In the genomic region with DNA sequence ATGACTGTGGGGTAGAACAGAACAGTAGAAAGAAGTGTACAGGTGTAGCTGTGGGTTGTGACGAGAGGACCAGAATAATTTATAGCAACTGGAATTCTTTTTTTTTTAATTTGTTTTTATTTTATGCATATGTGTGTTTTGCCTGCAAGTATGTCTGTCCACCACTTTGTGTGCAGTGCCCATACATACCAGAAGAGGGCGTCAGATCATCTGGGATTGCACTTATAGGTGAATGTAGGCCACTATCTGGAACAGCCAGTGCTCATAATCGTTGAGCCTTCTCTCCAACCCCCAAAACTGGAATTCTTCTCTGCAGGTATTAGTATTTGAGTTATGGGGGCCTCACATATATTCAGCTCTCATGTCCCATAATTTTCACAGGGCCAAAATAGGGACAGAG, we compare ENCODE assay signal across 19 mouse cellular contexts. TPM values are rescaled to one million over a fixed set of nuclear protein-coding genes. Genes with fewer than 3 reads are reported as not detected.
DNase-seq lines count a peak whose midpoint lies in the region; ATAC-seq and TF ChIP-seq lines count a peak whose summit lies in the region.
"Had no signal": no experiment of that assay in that cellular context is flagged by ENCODE, and none has a peak within 500 bp of the region (broad histone marks: within the 10 kb centered on the region; RNA-seq: fewer than 3 reads in every experiment).

No protein-coding gene starts in this region.

- H3K27ac ChIP-seq in liver, postnatal 0 days (ENCODE audit: low read depth) = no peak overlapping the region
- H3K27ac ChIP-seq in liver, embryonic 12.5 days = no peak overlapping the region
- no peak overlapping the region for H3K27ac ChIP-seq in forebrain, embryonic 10.5 days
- H3K27ac ChIP-seq: forebrain, embryonic 15.5 days; hindbrain, embryonic 10.5 days had no signal

- no peak for TF ChIP-seq EP300 in liver, postnatal 0 days (IDR thresholded peaks at IDR 0.05; ENCODE audit: low read depth)

- no peak for ATAC-seq in CD4-positive, CD25-positive, alpha-beta regulatory T cell, adult 4 months
- no peak for ATAC-seq in liver, postnatal 0 days
- no peak for ATAC-seq in liver, embryonic 12.5 days
- ATAC-seq: forebrain, embryonic 15.5 days; intestine, embryonic 16.5 days had no signal

- no peak overlapping the region for H3K4me3 ChIP-seq in liver, postnatal 0 days (ENCODE audit: low read depth, low read length)
- no peak overlapping the region for H3K4me3 ChIP-seq in liver, embryonic 12.5 days
- H3K4me3 ChIP-seq in forebrain, embryonic 10.5 days = no peak overlapping the region
- H3K4me3 ChIP-seq: forebrain, embryonic 15.5 days; hindbrain, embryonic 10.5 days had no signal

- no peak overlapping the region for H3K9ac ChIP-seq in liver, postnatal 0 days (replicated peaks)
- no peak overlapping the region for H3K9ac ChIP-seq in liver, embryonic 12.5 days
- H3K9ac ChIP-seq: forebrain, embryonic 15.5 days had no signal

- peaks cover 10% of the 10 kb centered on the region for H3K4me1 ChIP-seq in liver, postnatal 0 days (ENCODE audit: insufficient read depth)
- peaks cover 11% of the 10 kb centered on the region for H3K4me1 ChIP-seq in liver, embryonic 12.5 days
- H3K4me1 ChIP-seq in forebrain, embryonic 10.5 days = peaks cover 22% of the 10 kb centered on the region

- no peak for TF ChIP-seq POLR2A in brain, embryonic 14.5 days (IDR thresholded peaks at IDR 0.05; ENCODE audit: borderline replicate concordance, extremely low read depth, insufficient read depth, insufficient read length, poor library complexity, severe bottlenecking)

- no peaks in the 10 kb centered on the region for H3K9me3 ChIP-seq in liver, postnatal 0 days (ENCODE audit: low read length)
- no peaks in the 10 kb centered on the region for H3K9me3 ChIP-seq in liver, embryonic 12.5 days (replicated peaks)
- H3K9me3 ChIP-seq in forebrain, embryonic 10.5 days = no peaks in the 10 kb centered on the region
- H3K9me3 ChIP-seq: forebrain, embryonic 15.5 days; hindbrain, embryonic 10.5 days had no signal

- WGBS in liver, postnatal 0 days (ENCODE audit: insufficient replicate concordance) = 59% methylated on average over 3 of the region's 3 CpGs
- WGBS in liver, embryonic 12.5 days (ENCODE audit: insufficient replicate concordance) = 28% methylated on average over 3 of the region's 3 CpGs
- 66% methylated on average over 3 of the region's 3 CpGs for WGBS in forebrain, embryonic 10.5 days

- intact Hi-C loops in heart, postnatal 14 days (cut with DNase I) = loop anchor here (5.0 kb wide), 1 partner anchor 179 kb away; no protein-coding TSS in a partner anchor

- no peaks in the 10 kb centered on the region for H3K36me3 ChIP-seq in liver, postnatal 0 days (replicated peaks; ENCODE audit: insufficient read depth, low read length)
- H3K36me3 ChIP-seq in liver, embryonic 12.5 days = no peaks in the 10 kb centered on the region
- H3K36me3 ChIP-seq in forebrain, embryonic 10.5 days (replicated peaks) = no peaks in the 10 kb centered on the region
- H3K36me3 ChIP-seq: forebrain, embryonic 15.5 days; hindbrain, embryonic 10.5 days had no signal

- DNase-seq in CD4-positive, CD25-positive, alpha-beta regulatory T cell, adult 2 months (ENCODE audit: low read depth, low spot score) = peak; percentile 53
- peak; percentile 27 for DNase-seq in heart, postnatal 4 days
- DNase-seq in heart, postnatal 14 days = no peak
- no peak for DNase-seq in liver, postnatal 0 days
- no peak for DNase-seq in brain, embryonic 14.5 days (ENCODE audit: low read depth)
- no peak for DNase-seq in forebrain, embryonic 10.5 days (ENCODE audit: extremely low spot score, low spot score)
- DNase-seq: cerebellum, adult 11 months; gastrocnemius, postnatal 25 days; midbrain, embryonic 14.5 days; right cerebral cortex, postnatal 14 days had no signal

- 0 out of 2 replicates have a peak, but pooled peaks cover 3% of the 10 kb centered on the region for H3K27me3 ChIP-seq in liver, postnatal 0 days (ENCODE audit: insufficient read depth, low read length)
- H3K27me3 ChIP-seq in liver, embryonic 12.5 days (replicated peaks) = peaks cover 30% of the 10 kb centered on the region; the same call in 1 of the 2 replicates
- peaks cover 14% of the 10 kb centered on the region for H3K27me3 ChIP-seq in forebrain, embryonic 10.5 days (ENCODE audit: poor library complexity, severe bottlenecking)
- H3K27me3 ChIP-seq: forebrain, embryonic 15.5 days had no signal

- H3K4me2 ChIP-seq in liver, postnatal 0 days (ENCODE audit: low read depth, low read length) = no peak overlapping the region
- no peak overlapping the region for H3K4me2 ChIP-seq in liver, embryonic 12.5 days
- H3K4me2 ChIP-seq: forebrain, embryonic 15.5 days; heart, embryonic 11.5 days had no signal

- TF ChIP-seq CTCF in liver, postnatal 0 days (IDR thresholded peaks at IDR 0.05; ENCODE audit: low read depth) = peak; percentile 59
- peak; percentile 17; the same call in 1 of the 2 replicates for TF ChIP-seq CTCF in brain, embryonic 14.5 days (IDR thresholded peaks at IDR 0.05; ENCODE audit: borderline replicate concordance, extremely low read depth, insufficient read depth, insufficient read length)

RNA-seq across cellular contexts. Expression of gene Bcl9l, which starts 9.4 kb away (rescaled TPM):
- polyA plus RNA-seq in CD4-positive, CD25-positive, alpha-beta regulatory T cell, adult 4 months (2017; shearing (Covaris generic)) = 10 to 100 TPM; 13.3 to 17.6 TPM
- total RNA-seq in heart, postnatal 4 days (2021) = 10 to 100 TPM; 56.8 to 64.0 TPM
- total RNA-seq in heart, postnatal 14 days (2021) = 10 to 100 TPM; 57.9 to 64.9 TPM
- polyA plus RNA-seq in liver, postnatal 0 days (2015; fragmentation: Nextera tagmentation; extraction: Ambion mirVana) = 2.0 and 2.2 TPM in 2 replicates
- 2.5 and 2.7 TPM in 2 replicates for polyA plus RNA-seq in liver, embryonic 12.5 days (2016; fragmentation: Nextera tagmentation; extraction: Ambion mirVana)
- polyA plus RNA-seq in brain, embryonic 14.5 days (2012; rRNA removed) = 14.4 and 35.5 TPM in 2 replicates
- 3.9 and 5.0 TPM in 2 replicates for polyA plus RNA-seq in forebrain, embryonic 10.5 days (2016; fragmentation: Nextera tagmentation; extraction: Ambion mirVana)

RNA-seq across cellular contexts. Expression of gene Upk2, which starts 18.4 kb away (rescaled TPM):
- not detected for polyA plus RNA-seq in CD4-positive, CD25-positive, alpha-beta regulatory T cell, adult 4 months (2017; shearing (Covaris generic))
- total RNA-seq in heart, postnatal 4 days (2021) = not detected
- not detected for total RNA-seq in heart, postnatal 14 days (2021)
- not detected in 2 replicates for polyA plus RNA-seq in liver, postnatal 0 days (2015; fragmentation: Nextera tagmentation; extraction: Ambion mirVana)
- not detected in 2 replicates for polyA plus RNA-seq in liver, embryonic 12.5 days (2016; fragmentation: Nextera tagmentation; extraction: Ambion mirVana)
- polyA plus RNA-seq in brain, embryonic 14.5 days (2012; rRNA removed) = 0.08 TPM in 1 of 2 replicates, not detected in the other
- polyA plus RNA-seq in forebrain, embryonic 10.5 days (2016; fragmentation: Nextera tagmentation; extraction: Ambion mirVana) = not detected in 2 replicates
- polyA plus RNA-seq: forebrain, embryonic 15.5 days; large intestine, adult 2 months; liver, embryonic 16.5 days; midbrain, embryonic 14.5 days had no signal

RNA-seq across cellular contexts. Expression of gene Foxr1, which starts 32.2 kb away (rescaled TPM):
- polyA plus RNA-seq in CD4-positive, CD25-positive, alpha-beta regulatory T cell, adult 4 months (2017; shearing (Covaris generic)) = under 1 TPM in 1 of 2 experiments, not detected in 1; 0.43 TPM
- not detected for total RNA-seq in heart, postnatal 4 days (2021)
- total RNA-seq in heart, postnatal 14 days (2021) = not detected
- polyA plus RNA-seq in liver, postnatal 0 days (2015; fragmentation: Nextera tagmentation; extraction: Ambion mirVana) = not detected in 2 replicates
- not detected in 2 replicates for polyA plus RNA-seq in liver, embryonic 12.5 days (2016; fragmentation: Nextera tagmentation; extraction: Ambion mirVana)
- not detected in 2 replicates for polyA plus RNA-seq in brain, embryonic 14.5 days (2012; rRNA removed)
- not detected in 2 replicates for polyA plus RNA-seq in forebrain, embryonic 10.5 days (2016; fragmentation: Nextera tagmentation; extraction: Ambion mirVana)
- total RNA-seq: gastrocnemius, postnatal 25 days had no signal
- polyA plus RNA-seq: forebrain, embryonic 15.5 days; heart, embryonic 11.5 days; hindbrain, embryonic 10.5 days; intestine, embryonic 16.5 days; large intestine, adult 2 months; limb, embryonic 11.5 days; liver, embryonic 16.5 days; midbrain, embryonic 14.5 days had no signal

RNA-seq across cellular contexts. Expression of gene Ccdc84, which starts 54.8 kb away (rescaled TPM):
- polyA plus RNA-seq in CD4-positive, CD25-positive, alpha-beta regulatory T cell, adult 4 months (2017; shearing (Covaris generic)) = 10 to 100 TPM; 24.7 to 27.2 TPM
- 10 to 100 TPM; 14.3 to 14.7 TPM for total RNA-seq in heart, postnatal 4 days (2021)
- 10 to 100 TPM; 11.4 to 11.9 TPM for total RNA-seq in heart, postnatal 14 days (2021)
- polyA plus RNA-seq in liver, postnatal 0 days (2015; fragmentation: Nextera tagmentation; extraction: Ambion mirVana) = 11.8 and 12.5 TPM in 2 replicates
- 16.8 and 18.6 TPM in 2 replicates for polyA plus RNA-seq in liver, embryonic 12.5 days (2016; fragmentation: Nextera tagmentation; extraction: Ambion mirVana)
- polyA plus RNA-seq in brain, embryonic 14.5 days (2012; rRNA removed) = 47.1 and 59.9 TPM in 2 replicates
- 25.6 and 26.1 TPM in 2 replicates for polyA plus RNA-seq in forebrain, embryonic 10.5 days (2016; fragmentation: Nextera tagmentation; extraction: Ambion mirVana)

Comparison
In these comparisons a context has a peak if more than half of its experiments do, and no peak if none do; other contexts are left out.
1. DNase-seq: peak in CD4-positive, CD25-positive, alpha-beta regulatory T cell, adult 2 months (single experiment) and heart, postnatal 4 days (single experiment); none in heart, postnatal 14 days (0 of 2), liver, postnatal 0 days (single experiment), brain, embryonic 14.5 days (single experiment) and forebrain, embryonic 10.5 days (single experiment).